Mouse (Mus musculus) left cerebral cortex, adult 18-20 months (tissue): ENCODE results near the gene Arntl. TPM values are rescaled to one million over a fixed set of nuclear protein-coding genes. Genes with fewer than 3 reads are reported as not detected.

Experiments
- DNase-seq, 2 experiments: peaks; one replicate each; pipeline ENCODE4 v3.0.0; 2021 to 2022; ENCODE audit warnings: low spot score in 2 of 2, mixed read lengths in 1 of 2
- long read RNA-seq, 2 experiments: library from polyadenylated mRNA; stranded (forward); transcript quantifications; one replicate each; pipeline ENCODE4 v2.0.0; 2021
- total RNA-seq, 2 experiments: library from RNA; stranded (reverse); gene quantifications; 2 replicates each; pipeline ENCODE4 v1.2.3; 2021

Gene Arntl
- total RNA-seq, result 10 to 100 TPM; 47.4 to 54.1 TPM
- long read RNA-seq, experiment 1, transcript Arntl-201 (20 exons, 2,908 nt), result major isoform, 36 of 84 reads
- long read RNA-seq, experiment 1, partial matches to known transcripts, result 7 of 84 reads
- long read RNA-seq, experiment 1, other reads (novel, unspliced or antisense), result 41 of 84 reads
- long read RNA-seq, experiment 2, transcript Arntl-201 (20 exons, 2,908 nt), result major isoform, 21 of 55 reads
- long read RNA-seq, experiment 2, partial matches to known transcripts, result 3 of 55 reads
- long read RNA-seq, experiment 2, other reads (novel, unspliced or antisense), result 31 of 55 reads

DNA sequence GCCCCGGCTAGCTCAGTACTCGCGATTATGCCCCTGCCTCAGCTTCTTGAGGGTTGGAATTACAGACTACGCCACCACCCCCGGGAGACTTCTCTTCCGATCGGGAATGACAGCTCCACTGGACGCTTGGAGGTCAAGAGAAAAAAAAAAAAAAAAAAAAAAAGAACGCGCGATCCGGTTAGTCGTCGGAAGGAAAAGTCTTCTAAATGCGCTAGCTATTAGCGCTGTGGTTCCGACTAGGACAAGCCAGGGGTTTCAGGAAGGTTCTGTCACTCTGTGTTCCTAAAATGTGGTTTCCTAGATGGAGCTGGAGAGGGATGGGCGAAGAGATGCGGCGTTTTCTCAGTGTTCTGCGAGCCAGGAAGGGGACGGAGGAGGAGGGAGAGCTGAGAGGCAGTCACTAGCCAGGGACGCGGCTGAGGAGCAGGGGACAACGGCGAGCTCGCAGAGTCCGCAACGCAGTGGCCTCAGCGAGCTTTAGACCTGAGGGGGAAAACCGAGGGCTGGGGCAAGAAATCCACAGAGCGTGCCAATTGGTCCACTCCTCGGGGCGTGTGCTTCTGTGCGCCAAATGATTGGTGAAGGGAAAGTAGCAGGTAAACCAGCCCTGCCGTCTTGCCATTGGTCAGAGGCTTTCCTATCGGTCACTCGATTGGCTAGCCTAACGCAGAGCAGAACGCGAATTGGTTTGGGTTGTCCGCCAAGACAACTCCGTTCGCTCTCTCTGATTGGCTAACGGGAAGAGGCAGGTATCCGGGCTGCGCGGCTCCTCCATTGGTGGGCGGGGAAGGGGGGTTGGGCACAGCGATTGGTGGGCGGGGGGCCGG is at the start of gene Arntl:
Gene Arntl, plus strand, starts transcription at position 822 of the 827 bp plus-strand sequence.
- DNase-seq, result peak; percentile 91 to 95

- DNase-seq, result peak; percentile 45 to 63
Measured at GRCm38 (mm10) chr7:113161077-113161698, 46.1 kb upstream of the Arntl start.

DNA sequence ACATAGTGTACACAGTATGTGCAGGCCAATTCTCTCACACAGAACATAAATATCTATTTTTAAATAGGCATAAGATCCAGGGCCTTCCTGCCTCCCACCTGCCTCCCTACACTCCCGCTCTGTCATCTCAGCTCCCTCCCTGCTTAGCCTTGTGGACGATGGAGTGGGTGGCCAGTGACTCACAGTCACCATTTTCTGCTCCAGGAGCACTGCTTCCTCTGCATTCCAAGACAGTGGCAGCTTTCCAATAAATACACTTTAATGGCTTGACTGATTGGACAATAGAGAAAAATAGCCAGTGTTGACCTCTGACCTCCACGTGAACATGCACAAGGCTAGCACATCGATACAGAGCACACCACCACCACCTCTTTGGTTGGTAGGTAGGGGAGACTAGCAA is 42.5 kb upstream of the Arntl start:
- peak; percentile 60 to 73 for DNase-seq

- DNase-seq, result no peak
Measured at GRCm38 (mm10) chr7:113167092-113167491, 40.2 kb upstream of the Arntl start.

GRCm38 (mm10) chr7:113168609-113169008 is 38.7 kb upstream of the Arntl start:
- DNase-seq, result no peak

- no peak for DNase-seq
Measured at GRCm38 (mm10) chr7:113172425-113172824, 34.8 kb upstream of the Arntl start.

DNA sequence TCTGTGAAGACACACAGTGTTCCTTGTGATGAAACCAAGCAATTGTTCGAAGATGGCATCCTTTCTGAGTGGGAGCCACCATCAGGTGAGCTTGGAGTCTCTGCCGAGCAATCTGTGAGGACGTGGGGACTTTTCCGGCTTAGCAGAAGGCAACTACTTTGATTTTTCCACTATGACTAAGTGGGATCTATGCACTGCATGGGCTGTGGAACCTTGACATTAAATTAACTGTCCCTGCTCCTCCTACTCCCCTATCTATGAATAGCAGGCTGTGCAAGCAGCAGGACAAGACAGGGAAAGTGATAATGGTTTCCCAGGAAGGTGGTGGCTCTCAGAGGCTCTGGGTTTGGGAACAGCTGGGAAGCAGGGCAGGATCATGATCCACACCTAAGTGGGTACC is 31.8 kb upstream of the Arntl start:
- no peak for DNase-seq

DNA sequence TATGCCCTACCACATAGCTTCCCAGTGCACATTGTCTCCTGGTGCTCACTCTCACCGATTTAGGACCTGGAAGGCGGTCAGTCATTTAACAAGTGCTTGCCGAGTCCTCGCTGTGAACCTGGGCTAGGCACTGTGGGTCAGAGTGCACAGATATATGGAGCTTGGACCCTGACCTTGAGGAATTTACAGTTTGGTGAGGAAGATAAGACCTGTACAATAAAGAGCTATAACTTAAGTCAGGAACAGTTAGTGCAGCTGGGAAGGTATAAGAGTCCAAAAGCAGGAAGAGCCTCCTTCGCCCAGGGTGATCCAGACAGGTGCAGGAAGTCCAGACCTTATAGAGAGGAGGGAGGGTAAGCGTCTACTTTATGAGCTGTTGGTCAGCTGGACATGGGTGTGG is 29.2 kb upstream of the Arntl start:
- DNase-seq, result no peak

- DNase-seq, result no peak
Measured at GRCm38 (mm10) chr7:113183787-113184186, 23.5 kb upstream of the Arntl start.

DNA sequence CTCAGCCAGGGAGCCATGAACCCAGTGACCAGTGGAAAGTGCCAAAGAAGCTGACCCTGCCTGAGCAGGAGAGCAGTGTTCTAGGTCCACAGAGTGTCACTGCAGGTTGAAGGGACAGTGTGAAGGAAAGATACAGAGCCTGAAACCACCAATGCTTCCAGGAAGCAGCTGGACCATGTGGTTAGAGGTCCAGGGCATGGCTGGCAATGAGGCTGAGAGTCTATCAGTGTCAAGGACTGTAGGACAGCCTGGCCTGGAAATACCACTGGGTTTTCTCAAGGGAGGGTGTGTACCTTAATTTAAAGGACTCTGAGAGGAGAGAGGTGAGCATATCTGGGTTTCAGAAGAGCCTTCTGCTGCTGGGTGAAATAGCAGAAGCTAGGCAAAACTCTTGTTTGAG is 22.2 kb upstream of the Arntl start:
- no peak for DNase-seq

GRCm38 (mm10) chr7:113186041-113186800 is 21.0 kb upstream of the Arntl start:
- DNase-seq, result no peak

GRCm38 (mm10) chr7:113188091-113188490 is 19.2 kb upstream of the Arntl start:
- no peak for DNase-seq

- no peak for DNase-seq
Measured at GRCm38 (mm10) chr7:113188566-113188965, 18.7 kb upstream of the Arntl start.

DNA sequence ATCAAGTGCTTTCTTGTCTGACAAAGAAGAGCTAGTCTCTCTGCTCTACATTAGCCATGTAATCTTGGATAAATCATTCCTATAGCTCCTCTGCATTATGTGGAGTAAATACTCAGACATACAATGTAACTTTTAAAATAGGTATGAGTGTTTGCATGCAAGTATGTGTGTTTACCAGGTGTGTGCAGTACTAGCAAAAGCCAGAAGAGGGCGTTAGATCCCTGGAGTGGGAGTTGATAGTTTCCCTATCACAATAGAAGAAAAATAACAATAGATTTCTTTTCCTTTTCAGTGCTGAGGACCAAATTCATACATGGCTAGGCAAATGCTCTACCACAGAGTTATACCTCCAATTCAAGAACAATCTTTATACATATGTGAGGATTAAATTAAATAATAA is 15.5 kb upstream of the Arntl start:
- no peak for DNase-seq

- DNase-seq, result no peak
Measured at GRCm38 (mm10) chr7:113192714-113193365, 14.4 kb upstream of the Arntl start.

- no peak for DNase-seq
Measured at GRCm38 (mm10) chr7:113193872-113194271, 13.4 kb upstream of the Arntl start.

DNA sequence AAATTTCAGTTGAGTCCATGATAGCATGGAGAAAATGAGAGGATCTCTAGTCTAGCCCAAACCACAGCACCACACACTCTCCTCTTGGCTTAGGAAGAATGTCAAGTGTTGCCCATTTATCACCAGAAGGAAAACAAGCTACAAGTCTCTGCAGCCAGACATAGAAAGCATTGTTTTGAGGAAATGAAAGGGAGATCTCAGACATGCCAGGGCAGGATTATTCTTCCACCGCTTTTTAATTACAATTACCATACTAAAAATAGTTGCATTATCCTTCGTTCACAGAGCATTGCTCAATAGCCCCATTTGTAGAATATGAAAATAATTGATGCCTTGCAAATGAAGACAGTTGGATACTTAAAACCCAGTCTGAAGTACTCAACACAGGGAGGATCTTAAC is 12.0 kb upstream of the Arntl start:
- DNase-seq, result no peak

DNA sequence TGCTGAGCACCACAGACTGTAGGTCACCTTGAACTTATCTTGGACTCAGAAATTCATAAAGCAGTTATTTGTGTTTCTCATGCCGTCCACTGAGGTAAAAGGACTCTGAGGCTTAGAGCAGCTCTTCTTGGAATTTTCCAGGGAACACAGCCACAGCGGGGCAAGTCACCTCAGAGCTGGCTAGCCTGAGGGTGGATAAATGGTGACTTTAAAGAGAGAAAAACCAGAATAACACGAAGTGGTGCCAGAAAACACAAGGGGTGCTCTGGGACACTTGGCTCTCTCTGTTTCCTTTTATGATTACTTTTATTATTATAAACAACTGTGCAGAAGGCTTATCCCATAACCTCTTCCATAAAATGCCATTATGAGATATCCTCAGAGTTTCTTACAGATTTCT is 11.1 kb upstream of the Arntl start:
- DNase-seq, result no peak

DNA sequence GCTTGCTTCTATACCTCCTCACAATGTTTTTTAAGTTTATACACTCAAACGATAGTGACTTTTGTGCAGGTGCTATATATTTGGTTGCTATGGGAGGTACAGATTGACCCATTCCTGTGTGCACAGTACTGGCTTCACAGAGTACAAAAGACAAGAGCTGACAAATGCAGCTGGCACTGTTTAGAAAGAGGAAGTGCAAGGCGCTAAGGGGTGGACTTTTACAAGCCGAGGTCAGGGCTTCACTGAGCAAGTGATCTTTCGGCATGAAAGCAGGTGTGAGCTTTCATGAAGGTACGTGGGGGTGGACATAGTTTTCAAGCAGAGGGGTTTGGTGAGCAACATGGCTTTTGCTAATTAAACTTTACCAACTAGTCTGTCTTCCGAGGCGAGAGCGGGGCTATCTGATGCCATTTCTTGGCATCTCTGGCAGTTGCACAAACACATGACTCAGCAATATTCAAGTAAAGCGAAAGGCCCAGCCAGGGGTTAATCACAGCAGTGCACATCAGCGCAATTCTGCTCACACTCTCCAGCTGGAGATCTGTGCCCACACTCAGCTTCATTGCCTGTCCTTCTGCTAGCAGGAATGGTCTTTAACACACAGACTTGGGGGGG is 10.0 kb upstream of the Arntl start:
- DNase-seq, result no peak

DNA sequence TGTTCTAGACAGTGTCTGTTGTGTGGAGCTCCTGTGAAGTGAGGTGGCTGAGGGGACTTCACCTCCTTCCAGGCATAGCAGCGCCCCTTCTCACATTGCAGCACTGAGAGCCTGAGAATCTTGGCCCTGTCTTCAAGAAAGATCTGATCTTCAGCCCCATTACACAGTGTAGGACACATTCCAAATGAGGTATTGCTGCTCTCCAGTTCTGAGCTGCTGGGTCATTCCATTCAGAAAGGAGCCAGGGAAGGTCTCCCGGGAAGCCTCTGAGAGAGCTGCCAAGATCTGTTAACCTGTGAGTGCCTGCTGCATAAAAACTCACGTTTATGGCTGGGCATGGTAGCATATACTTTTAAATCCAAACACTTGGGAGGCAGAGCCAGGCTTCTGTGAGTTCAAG is 5.7 kb upstream of the Arntl start:
- no peak for DNase-seq
